Mouse (Mus musculus) spleen, adult 2 months (tissue): ENCODE results near the gene Chrna1.

ENCODE experiments used
- CTCF ChIP-seq: fragments of 200-500 bp; IDR thresholded peaks from 2 replicates; pipeline ENCODE4 v1.5.1; 2011; ENCODE audit warnings: mild to moderate bottlenecking, inconsistent platforms; ENCODE audit not compliant: insufficient read depth, insufficient read length, insufficient replicate concordance; ENCODE audit errors: extremely low read depth
- POLR2A ChIP-seq: fragments of 200-500 bp; IDR thresholded peaks from 2 replicates; pipeline ENCODE4 v1.6.1; 2011; ENCODE audit warnings: low read depth, low read length, inconsistent platforms

- TF ChIP-seq CTCF (no peak), POLR2A (no peak)
Measured at GRCm38 (mm10) chr2:73561665-73562063, 18.5 kb downstream of the Chrna1 start.
